Mouse (Mus musculus) hindbrain, embryonic 13.5 days (tissue): ENCODE results near the gene Clint1. TPM values are rescaled to one million over a fixed set of nuclear protein-coding genes. Genes with fewer than 3 reads are reported as not detected.

Source experiments
- ATAC-seq: fragments of 200-750 bp; cut with Nextera tagmentation; 2 replicates; pipeline ENCODE4 v1.8.0; 2017; ENCODE audit warnings: moderate TSS enrichment; ENCODE audit not compliant: low FRiP score
- H3K27ac ChIP-seq: fragments of 300-500 bp; sonication (generic); 2 replicates; pipeline ENCODE4 v1.5.1; 2015; ENCODE audit warnings: inconsistent platforms, mild to moderate bottlenecking, moderate library complexity
- H3K27me3 ChIP-seq: fragments of 300-500 bp; sonication (generic); 2 replicates; pipeline ENCODE4 v1.6.1; 2015; ENCODE audit warnings: mild to moderate bottlenecking, inconsistent platforms
- H3K36me3 ChIP-seq: fragments of 300-500 bp; sonication (generic); 2 replicates; pipeline ENCODE4 v1.6.1; 2015; ENCODE audit warnings: mild to moderate bottlenecking, inconsistent platforms
- H3K4me1 ChIP-seq: fragments of 300-500 bp; sonication (generic); replicated peaks from 2 replicates; pipeline ENCODE4 v1.6.1; 2015; ENCODE audit warnings: inconsistent platforms
- H3K4me2 ChIP-seq: fragments of 300-500 bp; sonication (generic); 2 replicates; pipeline ENCODE4 v1.6.1; 2015; ENCODE audit warnings: inconsistent platforms, mild to moderate bottlenecking, moderate library complexity
- H3K4me3 ChIP-seq: fragments of 300-500 bp; sonication (generic); 2 replicates; pipeline ENCODE4 v1.5.1; 2015; ENCODE audit warnings: mild to moderate bottlenecking, inconsistent platforms
- H3K9ac ChIP-seq: fragments of 300-500 bp; sonication (generic); 2 replicates; pipeline ENCODE4 v1.6.1; 2015; ENCODE audit warnings: mild to moderate bottlenecking, inconsistent platforms
- H3K9me3 ChIP-seq: fragments of 300-500 bp; sonication (generic); 2 replicates; pipeline ENCODE4 v1.6.1; 2016; ENCODE audit warnings: inconsistent platforms
- WGBS: fragments of 180-500 bp; shearing (Covaris S2); methylation state at CpG from one replicate; pipeline ENCODE4 v1.1.7; 2015; 5-methylcytosine and 5-hydroxymethylcytosine counted together
- polyA plus RNA-seq: library from polyadenylated mRNA; unstranded; fragments of >200 nt; fragmentation: Nextera tagmentation; extraction: Ambion mirVana; gene quantifications from 2 replicates; pipeline ENCODE4 v1.2.1, GENCODE M21; 2015

Clint1 gene
- polyA plus RNA-seq, 1 experiment from 2014 or later, result 48.1 TPM

- Histone ChIP-seq H3K9me3 (no peaks in the 10 kb centered on the region), H3K4me2 (no peak overlapping the region), H3K36me3 (no peaks in the 10 kb centered on the region), H3K27ac (no peak overlapping the region), H3K4me3 (no peak overlapping the region), H3K4me1 (no peaks in the 10 kb centered on the region), H3K27me3 (no peaks in the 10 kb centered on the region), H3K9ac (no peak overlapping the region)
- ATAC-seq, result no peak
- 93% methylated on average over 6 of the region's 6 CpGs for WGBS
Observed at GRCm38 (mm10) chr11:45820930-45821329, 30.9 kb upstream of the Clint1 start.

- no peaks in the 10 kb centered on the region for H3K27me3 ChIP-seq
- no peaks in the 10 kb centered on the region for H3K9me3 ChIP-seq
- no peak overlapping the region for H3K4me3 ChIP-seq
- H3K4me2 ChIP-seq, result no peak overlapping the region
- no peaks in the 10 kb centered on the region for H3K36me3 ChIP-seq
- H3K4me1 ChIP-seq, result no peaks in the 10 kb centered on the region
- no peak overlapping the region for H3K9ac ChIP-seq
- no peak for ATAC-seq
- H3K27ac ChIP-seq, result no peak overlapping the region
Observed at GRCm38 (mm10) chr11:45830112-45830511, 21.7 kb upstream of the Clint1 start.

- WGBS, result 61% methylated on average over 9 of the region's 9 CpGs
- Histone ChIP-seq H3K4me3 (no peak overlapping the region), H3K4me2 (no peak overlapping the region), H3K27me3 (no peaks in the 10 kb centered on the region), H3K36me3 (no peaks in the 10 kb centered on the region), H3K27ac (no peak overlapping the region), H3K9me3 (no peaks in the 10 kb centered on the region), H3K4me1 (no peaks in the 10 kb centered on the region; the same call in 1 of the 2 replicates), H3K9ac (no peak overlapping the region)
- ATAC-seq, result no peak
Observed at GRCm38 (mm10) chr11:45830743-45831310, 21.0 kb upstream of the Clint1 start.

- no peak for ATAC-seq
- WGBS, result 91% methylated on average over 15 of the region's 15 CpGs
- Histone ChIP-seq H3K27me3 (no peaks in the 10 kb centered on the region), H3K9ac (no peak overlapping the region), H3K36me3 (no peaks in the 10 kb centered on the region), H3K4me1 (no peaks in the 10 kb centered on the region; the same call in 1 of the 2 replicates), H3K4me3 (no peak overlapping the region), H3K4me2 (no peak overlapping the region), H3K9me3 (no peaks in the 10 kb centered on the region), H3K27ac (no peak overlapping the region)
Observed at GRCm38 (mm10) chr11:45831476-45832143, 20.2 kb upstream of the Clint1 start.

- ATAC-seq, result no peak
- 14% methylated on average over 4 of the region's 4 CpGs for WGBS
Observed at GRCm38 (mm10) chr11:45835625-45836255, 16.1 kb upstream of the Clint1 start.

GRCm38 (mm10) chr11:45837257-45837817 lies 14.5 kb upstream of the Clint1 start:
- H3K36me3 ChIP-seq, result no peaks in the 10 kb centered on the region
- no peak overlapping the region for H3K9ac ChIP-seq
- no peaks in the 10 kb centered on the region; the same call in 1 of the 2 replicates for H3K4me1 ChIP-seq
- ATAC-seq, result no peak
- H3K4me3 ChIP-seq, result no peak overlapping the region
- no peak overlapping the region for H3K27ac ChIP-seq
- no peak overlapping the region for H3K4me2 ChIP-seq
- no peaks in the 10 kb centered on the region for H3K9me3 ChIP-seq
- 89% methylated on average over 5 of the region's 5 CpGs for WGBS
- no peaks in the 10 kb centered on the region for H3K27me3 ChIP-seq

More at GRCm38 (mm10) chr11:45835625-45836255, 16.1 kb upstream of the Clint1 start:
- H3K4me1 ChIP-seq, result no peaks in the 10 kb centered on the region; the same call in 1 of the 2 replicates
- no peak overlapping the region for H3K9ac ChIP-seq
- no peak overlapping the region for H3K4me2 ChIP-seq
- H3K27me3 ChIP-seq, result no peaks in the 10 kb centered on the region
- H3K4me3 ChIP-seq, result no peak overlapping the region
- H3K36me3 ChIP-seq, result no peaks in the 10 kb centered on the region
- H3K27ac ChIP-seq, result no peak overlapping the region
- H3K9me3 ChIP-seq, result no peaks in the 10 kb centered on the region

- no peak overlapping the region for H3K9ac ChIP-seq
- 86% methylated on average over 3 of the region's 3 CpGs for WGBS
Observed at GRCm38 (mm10) chr11:45838450-45838849, 13.4 kb upstream of the Clint1 start.

GRCm38 (mm10) chr11:45840332-45840731 lies 11.5 kb upstream of the Clint1 start:
- H3K9ac ChIP-seq, result no peak overlapping the region
- H3K9me3 ChIP-seq, result no peaks in the 10 kb centered on the region
- H3K4me1 ChIP-seq, result no peaks in the 10 kb centered on the region; the same call in 1 of the 2 replicates
- H3K4me2 ChIP-seq, result no peak overlapping the region
- no peak overlapping the region for H3K27ac ChIP-seq
- no peak for ATAC-seq
- no peak overlapping the region for H3K4me3 ChIP-seq
- 94% methylated on average over 3 of the region's 3 CpGs for WGBS
- H3K27me3 ChIP-seq, result no peaks in the 10 kb centered on the region
- no peaks in the 10 kb centered on the region for H3K36me3 ChIP-seq

More at GRCm38 (mm10) chr11:45838450-45838849, 13.4 kb upstream of the Clint1 start:
- H3K4me1 ChIP-seq, result no peaks in the 10 kb centered on the region; the same call in 1 of the 2 replicates
- H3K27ac ChIP-seq, result no peak overlapping the region
- H3K4me2 ChIP-seq, result no peak overlapping the region
- H3K4me3 ChIP-seq, result no peak overlapping the region
- no peaks in the 10 kb centered on the region for H3K9me3 ChIP-seq
- ATAC-seq, result no peak
- H3K27me3 ChIP-seq, result no peaks in the 10 kb centered on the region
- H3K36me3 ChIP-seq, result no peaks in the 10 kb centered on the region

- no peak for ATAC-seq
- Histone ChIP-seq H3K4me2 (no peak overlapping the region), H3K4me3 (no peak overlapping the region), H3K4me1 (no peaks in the 10 kb centered on the region), H3K27me3 (no peaks in the 10 kb centered on the region), H3K9ac (no peak overlapping the region), H3K9me3 (no peaks in the 10 kb centered on the region), H3K27ac (no peak overlapping the region), H3K36me3 (no peaks in the 10 kb centered on the region)
- WGBS, result 25% methylated on average over 3 of the region's 3 CpGs
Observed at GRCm38 (mm10) chr11:45846008-45846407, 5.8 kb upstream of the Clint1 start.

- Histone ChIP-seq H3K36me3 (no peaks in the 10 kb centered on the region), H3K4me3 (no peak overlapping the region), H3K27me3 (no peaks in the 10 kb centered on the region), H3K4me1 (peaks cover 2% of the 10 kb centered on the region; the same call in 1 of the 2 replicates), H3K4me2 (no peak overlapping the region), H3K27ac (no peak overlapping the region), H3K9me3 (no peaks in the 10 kb centered on the region), H3K9ac (no peak overlapping the region)
- ATAC-seq, result no peak
- whole genome bisulfite sequencing, result 83% methylated on average over 7 of the region's 7 CpGs
Observed at GRCm38 (mm10) chr11:45847548-45847947, 4.3 kb upstream of the Clint1 start.

- no peak for ATAC-seq
- H3K9me3 ChIP-seq, result no peaks in the 10 kb centered on the region
- H3K9ac ChIP-seq, result no peak overlapping the region
- H3K27me3 ChIP-seq, result no peaks in the 10 kb centered on the region
- no peak overlapping the region for H3K4me3 ChIP-seq
- H3K36me3 ChIP-seq, result no peaks in the 10 kb centered on the region
- H3K4me2 ChIP-seq, result no peak overlapping the region
- peaks cover 9% of the 10 kb centered on the region for H3K4me1 ChIP-seq
- 90% methylated on average over 12 of the region's 12 CpGs for WGBS
- H3K27ac ChIP-seq, result no peak overlapping the region
Observed at GRCm38 (mm10) chr11:45848253-45848652, 3.6 kb upstream of the Clint1 start.

- 85% methylated on average over 4 of the region's 4 CpGs for WGBS
- Histone ChIP-seq H3K9ac (no peak overlapping the region), H3K4me2 (no peak overlapping the region), H3K36me3 (no peaks in the 10 kb centered on the region), H3K27me3 (no peaks in the 10 kb centered on the region), H3K9me3 (no peaks in the 10 kb centered on the region), H3K4me1 (peaks cover 16% of the 10 kb centered on the region), H3K4me3 (no peak overlapping the region), H3K27ac (no peak overlapping the region)
- no peak for ATAC-seq
Observed at GRCm38 (mm10) chr11:45849203-45849602, 2.6 kb upstream of the Clint1 start.
